Mouse (Mus musculus) monocyte, adult 59 days (primary cell): ENCODE data around the gene 4933427I04Rik. TPM values are rescaled to one million over a fixed set of nuclear protein-coding genes. Genes with fewer than 3 reads are reported as not detected.

Experiments
- total RNA-seq, 2 experiments: library from RNA; stranded (reverse); gene quantifications; one replicate each; pipeline ENCODE4 v1.2.4; 2023

Gene 4933427I04Rik
- total RNA-seq: not detected

GRCm38 (mm10) chr4:123859379-123859778 lies at the start of gene 4933427I04Rik:
Gene 4933427I04Rik (plus strand): TSS chr4:123859679.

GRCm38 (mm10) chr4:123904333-123905125 lies 45.0 kb downstream of the 4933427I04Rik start, which contains the start of gene Mycbp:
Gene Mycbp (plus strand): TSS chr4:123904832.

Other genes with a start within 250 kb of the 4933427I04Rik start
- 100 to 1,000 TPM; 315 to 339 TPM for gene Macf1, start 175.3 kb upstream of the 4933427I04Rik start, total RNA-seq
- gene Ndufs5, start 141.5 kb upstream of the 4933427I04Rik start, total RNA-seq: 10 to 100 TPM; 31.9 to 38.3 TPM
- gene Akirin1, start 109.3 kb upstream of the 4933427I04Rik start, total RNA-seq: 10 to 100 TPM; 64.3 to 65.0 TPM
- gene Rhbdl2, start 71.8 kb upstream of the 4933427I04Rik start, total RNA-seq: not detected
- gene Mycbp, start 45.2 kb downstream of the 4933427I04Rik start, total RNA-seq: 10 to 100 TPM; 16.1 to 21.7 TPM
- gene Rragc, start 57.8 kb downstream of the 4933427I04Rik start, total RNA-seq: 10 to 100 TPM; 89.4 to 94.6 TPM
- gene 4930535I16Rik, start 58.3 kb downstream of the 4933427I04Rik start, total RNA-seq: 1 to 10 TPM; 2.2 to 2.3 TPM